Mouse (Mus musculus) ovary, postnatal 14 days (tissue): ENCODE data around the gene Flnc.

Experiments
- DNase-seq: peaks from one replicate; pipeline ENCODE4 v3.0.0; 2022; ENCODE audit warnings: low spot score

Gene Flnc

DNA sequence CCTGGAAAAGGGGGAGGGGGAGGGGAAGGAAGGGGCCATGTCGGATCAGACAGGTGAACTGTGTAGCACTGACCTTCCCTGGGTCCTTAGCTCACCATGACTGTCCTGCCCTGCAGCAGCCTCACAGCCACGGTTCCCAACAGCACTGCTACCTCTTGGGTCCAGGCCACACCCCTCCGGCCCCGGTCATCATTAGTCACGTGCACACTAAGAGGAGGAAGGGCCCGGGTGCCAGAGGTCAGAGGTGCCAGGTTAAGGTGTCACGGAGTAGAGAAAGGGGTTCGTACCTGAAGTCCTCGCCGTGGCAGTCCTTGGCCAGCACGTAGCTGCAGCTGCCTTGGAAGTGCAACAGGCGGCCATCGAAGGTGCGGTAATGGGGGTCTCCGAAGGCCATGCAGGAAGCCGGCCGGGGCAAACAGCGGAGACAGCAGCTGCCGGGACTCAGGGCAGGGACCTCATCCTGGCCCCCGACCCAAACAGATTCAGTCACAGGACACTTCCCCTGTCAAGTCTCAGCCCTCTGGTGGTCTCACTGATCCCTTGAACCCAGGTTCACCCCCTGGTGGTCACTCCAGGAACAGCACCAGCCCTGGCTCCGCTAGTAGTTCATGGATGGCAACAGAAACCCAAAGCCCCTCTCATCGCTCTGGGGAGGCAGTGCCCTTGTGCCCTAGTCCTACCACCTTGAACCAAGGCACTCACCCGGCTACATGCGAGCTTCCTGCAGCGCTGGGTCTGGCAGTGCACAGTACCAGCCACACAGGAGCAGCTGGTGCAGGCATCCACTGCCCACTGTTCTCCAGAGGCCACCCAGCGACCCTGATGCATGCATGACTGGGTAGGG lies 51.9 kb downstream of the Flnc start:
- DNase-seq, result peak; percentile 68

DNA sequence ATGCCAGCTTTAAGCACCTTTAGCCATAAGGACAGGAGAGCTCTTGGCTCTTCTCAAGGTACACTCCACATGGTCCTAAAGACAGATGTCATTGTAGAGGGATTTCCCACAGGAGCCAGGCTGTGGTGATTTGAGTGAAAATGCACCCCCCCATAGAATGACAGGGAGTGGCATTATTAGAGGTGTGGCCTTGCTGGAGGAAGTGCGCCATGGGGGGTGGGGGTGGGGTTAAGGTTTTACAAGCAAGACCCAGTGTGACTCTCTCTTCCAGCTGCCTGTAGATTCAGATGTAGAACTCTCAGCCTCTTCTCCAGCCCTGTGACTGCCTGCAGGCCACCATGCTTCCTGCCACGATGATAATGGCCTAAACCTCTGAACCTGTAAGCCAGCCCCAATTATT lies 52.9 kb downstream of the Flnc start:
- DNase-seq, result no peak

DNA sequence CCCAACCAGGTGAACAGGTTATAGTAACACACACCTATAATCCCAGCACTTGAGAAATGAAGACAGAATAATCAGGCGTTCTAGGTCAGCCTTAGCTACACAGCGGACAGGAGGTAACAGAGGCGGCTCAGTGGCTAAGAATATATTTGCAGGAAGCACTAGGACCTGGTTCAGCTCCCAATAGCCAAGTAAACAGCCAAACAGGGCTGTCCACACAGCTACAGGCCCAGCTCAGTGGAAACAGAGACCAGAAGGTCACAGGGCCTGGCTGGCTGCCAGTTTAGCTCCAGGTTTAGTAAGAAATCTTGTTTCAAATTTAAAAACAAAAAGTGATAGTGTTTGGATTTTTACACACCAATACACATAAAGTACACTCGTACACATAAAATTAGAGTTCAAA lies 61.0 kb downstream of the Flnc start:
- no peak for DNase-seq

GRCm38 (mm10) chr6:29496270-29496669 lies 63.2 kb downstream of the Flnc start:
- no peak for DNase-seq

- no peak for DNase-seq
These were observed 64.7 kb downstream of the Flnc start for GRCm38 (mm10) chr6:29497791-29498190.

DNA sequence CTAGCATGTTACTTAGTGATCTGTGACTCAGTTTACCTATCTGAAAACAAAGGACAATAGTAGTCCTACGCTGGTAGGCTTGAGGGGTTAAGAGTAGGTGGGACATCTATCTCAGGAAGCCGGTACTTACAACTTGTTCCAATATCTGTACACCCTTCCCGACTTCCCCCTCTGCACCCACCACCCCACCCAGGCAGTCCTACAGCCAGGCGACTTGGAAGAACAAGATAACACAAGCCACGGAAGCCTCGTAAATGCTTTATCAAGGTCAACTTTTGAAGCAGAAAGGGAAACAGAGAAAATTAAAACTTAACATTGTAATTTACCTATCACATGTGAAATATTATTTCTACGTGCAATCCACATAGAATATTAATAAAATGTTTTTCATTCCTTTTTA lies 67.1 kb downstream of the Flnc start:
- no peak for DNase-seq

DNA sequence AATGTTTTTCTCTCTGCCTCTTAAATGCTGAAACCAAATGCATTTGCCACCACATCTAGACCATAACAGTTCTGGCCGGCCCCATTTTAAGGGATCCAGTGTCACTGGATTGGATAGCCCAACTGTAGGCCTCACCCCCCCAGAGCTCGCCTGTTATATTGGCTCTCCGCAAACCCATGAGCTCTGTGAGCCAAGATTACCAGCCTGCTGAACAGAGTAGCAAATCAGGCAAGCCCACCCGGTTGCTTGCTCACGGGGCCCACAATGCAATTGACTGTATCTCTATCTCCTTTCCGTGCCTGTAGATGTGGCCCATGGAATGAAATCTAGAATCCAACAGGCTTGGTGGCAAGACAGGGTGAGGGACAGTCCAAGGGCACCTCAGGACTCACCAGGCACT lies 67.8 kb downstream of the Flnc start:
- no peak for DNase-seq

DNA sequence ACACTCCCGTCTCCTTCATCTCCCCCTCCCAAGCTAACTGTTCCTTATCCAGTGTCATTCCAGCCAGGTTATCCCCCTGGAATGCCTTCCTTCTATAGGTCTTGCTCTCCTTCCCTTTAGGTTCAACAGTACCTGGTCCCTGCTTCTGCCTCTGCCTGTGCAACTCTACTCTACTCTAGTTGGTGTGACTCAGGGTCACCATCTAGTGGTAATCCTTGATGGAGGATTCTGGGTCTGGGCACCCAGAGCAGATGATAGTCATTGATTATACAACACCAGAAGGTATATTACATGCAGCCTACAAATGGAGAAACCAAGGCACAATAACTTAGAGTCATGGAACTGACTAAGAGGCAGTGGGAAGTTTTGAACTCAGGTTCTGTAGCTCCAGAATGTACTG lies 68.5 kb downstream of the Flnc start:
- no peak for DNase-seq

DNA sequence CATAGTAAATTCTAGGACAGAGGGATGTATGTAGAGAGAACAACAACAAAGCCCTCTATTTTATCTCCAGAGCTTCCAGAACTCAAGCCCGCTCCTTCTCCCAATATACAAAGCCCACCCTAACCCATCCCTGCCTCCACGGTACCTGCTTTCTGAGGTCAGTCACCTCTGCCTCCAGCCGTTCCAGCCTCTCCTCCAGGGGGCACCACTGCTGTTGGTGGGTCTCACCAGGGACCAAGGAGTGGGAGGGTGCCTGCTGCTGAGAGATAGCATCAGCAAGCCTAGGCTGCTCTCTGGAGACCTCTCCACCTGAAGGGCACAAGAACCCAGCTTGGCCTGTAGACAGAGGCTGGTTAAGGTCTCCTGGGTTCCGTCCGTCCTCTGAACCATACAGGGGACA lies 72.4 kb downstream of the Flnc start:
- DNase-seq, result no peak

DNA sequence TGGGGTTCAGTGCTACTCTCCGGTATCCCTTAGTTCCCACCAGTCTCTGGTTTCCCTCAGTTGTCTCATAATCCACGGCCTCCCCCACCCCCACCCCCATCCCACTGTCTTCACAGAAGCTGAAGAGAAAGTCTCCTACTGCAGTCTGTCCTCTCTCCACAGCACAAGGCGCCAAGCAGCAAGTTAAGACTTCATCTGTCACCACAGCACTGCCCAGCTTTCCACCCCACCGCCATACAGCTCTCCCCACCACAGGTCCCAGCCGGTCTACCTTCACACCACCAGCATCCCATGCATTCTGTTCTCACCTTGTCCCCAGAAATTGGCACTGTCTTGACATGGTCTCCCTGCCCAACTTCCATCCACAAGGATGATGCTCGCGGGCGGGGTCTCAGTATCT lies 73.8 kb downstream of the Flnc start:
- DNase-seq, result no peak

DNA sequence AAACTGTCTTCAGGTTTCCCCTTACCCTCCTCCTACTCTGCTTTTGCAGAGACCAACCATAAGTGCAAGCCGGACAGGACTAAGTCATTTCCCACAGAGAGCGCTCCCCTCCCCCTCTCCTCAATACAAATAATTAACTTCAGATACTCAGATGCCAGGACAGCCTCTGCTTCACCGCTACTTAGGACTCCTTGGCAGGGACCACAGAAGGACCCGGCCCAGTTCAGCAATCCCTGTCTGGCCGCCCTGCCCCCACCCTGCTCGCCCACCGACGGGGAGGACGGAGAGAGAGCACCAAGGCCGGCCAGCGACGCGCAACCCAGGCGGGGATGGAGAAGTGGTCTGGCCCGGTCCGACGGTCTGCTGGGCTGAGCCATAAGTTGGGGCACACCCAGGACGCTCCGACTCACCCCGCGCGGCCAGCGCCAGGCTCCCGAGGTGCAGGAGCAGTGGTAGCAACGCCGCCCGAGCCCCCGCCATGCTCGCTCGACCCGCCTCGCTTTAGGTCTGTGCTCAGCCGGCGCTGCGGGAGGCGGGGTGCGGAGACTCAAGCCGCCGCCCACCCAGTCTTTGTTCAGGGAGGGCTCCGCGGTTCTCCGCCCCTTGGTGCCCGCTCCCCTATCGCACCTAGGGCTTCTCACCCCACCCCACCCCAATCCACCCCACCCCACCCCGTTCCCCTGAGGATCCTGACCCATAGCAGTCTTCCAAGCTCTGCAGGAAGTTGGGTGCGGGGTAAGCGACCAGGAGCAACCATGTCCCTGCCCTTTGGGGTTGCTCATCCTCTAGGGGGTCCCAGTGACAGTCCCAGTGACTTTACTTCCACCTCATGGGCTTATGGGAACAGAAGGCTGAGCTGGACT lies 74.6 kb downstream of the Flnc start, which contains the start of gene Kcp:
TSS of gene Kcp (minus strand) at position 506 of the 863 bp plus-strand sequence.
- DNase-seq, result no peak

- DNase-seq, result no peak
These were observed 76.0 kb downstream of the Flnc start for GRCm38 (mm10) chr6:29509086-29509485.
